Mouse (Mus musculus): ENCODE measurements around the gene Abcc3. TPM values are rescaled to one million over a fixed set of nuclear protein-coding genes. Genes with fewer than 3 reads are reported as not detected.

The Abcc3 gene
- total and polyA plus RNA-seq, 2 experiments from 2014 or later: 1.0 to 4.5 TPM

DNA sequence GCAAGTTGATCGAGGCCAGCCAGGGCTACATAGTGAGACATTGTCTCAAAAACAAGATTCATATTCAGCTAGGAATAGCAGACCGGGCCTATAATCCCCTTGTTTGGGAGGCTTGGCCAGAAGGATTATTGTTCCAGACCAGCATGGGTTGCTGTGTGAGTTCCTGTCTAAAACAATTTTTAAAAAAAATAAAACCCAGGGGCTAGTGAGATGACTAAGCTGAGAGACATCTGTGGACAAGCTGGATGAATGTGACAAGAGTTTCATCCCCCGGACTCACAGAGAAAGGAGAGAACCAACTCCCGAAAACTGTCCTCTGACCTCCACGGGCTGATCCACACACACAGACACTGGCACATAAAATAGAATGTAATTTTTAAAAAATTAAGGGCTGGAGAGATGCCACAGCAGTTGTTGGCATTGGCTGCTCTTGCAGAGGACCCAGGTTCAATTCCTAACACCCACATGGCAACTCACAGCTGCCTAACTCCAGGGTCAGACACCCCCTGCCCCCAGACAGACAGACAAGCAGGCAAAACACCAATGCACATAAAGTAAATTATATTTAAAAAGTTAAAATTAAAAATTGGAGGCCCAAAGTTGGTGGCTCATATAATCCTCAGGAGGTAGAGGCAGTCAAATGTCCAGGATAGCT is 69.4 kb downstream of the Abcc3 start:
- Histone ChIP-seq H3K36me3 (ENCODE audit: insufficient read depth, low read length) (no peaks in the 10 kb centered on the region), H3K4me2 (ENCODE audit: low read depth, low read length) (no peak overlapping the region), H3K27me3 (ENCODE audit: insufficient read depth, low read length) (no peaks in the 10 kb centered on the region), H3K9me3 (ENCODE audit: low read length) (no peaks in the 10 kb centered on the region), H3K4me3 (ENCODE audit: low read length) (no peak overlapping the region), H3K9ac (replicated peaks; ENCODE audit: low read length) (no peak overlapping the region), H3K4me1 (ENCODE audit: insufficient read depth, low read length) (peaks cover 3% of the 10 kb centered on the region; the same call in 1 of the 2 replicates), H3K27ac (no peak overlapping the region)
- ATAC-seq: no peak
- no peak for TF ChIP-seq CTCF (IDR thresholded peaks at IDR 0.05; ENCODE audit: low read depth)
- no peak for DNase-seq (ENCODE audit: low spot score)
- WGBS: 69% methylated on average over 5 of the region's 5 CpGs

DNA sequence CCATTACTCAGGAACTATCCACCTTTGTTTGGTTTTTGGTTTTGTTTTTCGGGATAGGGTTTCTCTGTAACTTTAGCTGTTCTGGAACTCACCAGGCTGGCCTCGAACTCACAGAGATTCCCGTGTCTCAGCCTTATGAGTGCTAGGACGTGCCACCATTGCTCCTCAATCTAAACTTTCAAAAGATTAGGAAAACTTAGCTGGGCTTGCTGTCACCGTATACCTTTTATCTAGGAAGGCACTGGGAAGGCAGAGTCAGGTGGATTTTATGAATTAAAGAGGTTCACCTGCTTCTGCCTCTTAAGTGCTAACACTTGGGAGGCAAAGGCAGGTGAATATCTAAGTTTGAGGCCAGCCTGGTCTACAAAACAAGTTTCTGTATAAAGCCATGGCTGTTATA is 70.2 kb downstream of the Abcc3 start:
- H3K9me3 ChIP-seq (ENCODE audit: low read length): no peaks in the 10 kb centered on the region
- H3K4me2 ChIP-seq (ENCODE audit: low read depth, low read length): peak overlapping the region; percentile 87
- TF ChIP-seq CTCF (IDR thresholded peaks at IDR 0.05; ENCODE audit: low read depth): no peak
- no peaks in the 10 kb centered on the region for H3K27me3 ChIP-seq (ENCODE audit: insufficient read depth, low read length)
- H3K27ac ChIP-seq: peak overlapping the region; percentile 99
- WGBS: 50% methylated on average over 5 of the region's 5 CpGs
- no peaks in the 10 kb centered on the region for H3K36me3 ChIP-seq (ENCODE audit: insufficient read depth, low read length)
- peak overlapping the region; percentile 86 for H3K4me3 ChIP-seq (ENCODE audit: low read length)
- ATAC-seq (no peak), DNase-seq (ENCODE audit: low spot score) (no peak)
- peak overlapping the region; percentile 99 for H3K9ac ChIP-seq (replicated peaks; ENCODE audit: low read length)
- H3K4me1 ChIP-seq (ENCODE audit: insufficient read depth, low read length): peaks cover 8% of the 10 kb centered on the region

DNA sequence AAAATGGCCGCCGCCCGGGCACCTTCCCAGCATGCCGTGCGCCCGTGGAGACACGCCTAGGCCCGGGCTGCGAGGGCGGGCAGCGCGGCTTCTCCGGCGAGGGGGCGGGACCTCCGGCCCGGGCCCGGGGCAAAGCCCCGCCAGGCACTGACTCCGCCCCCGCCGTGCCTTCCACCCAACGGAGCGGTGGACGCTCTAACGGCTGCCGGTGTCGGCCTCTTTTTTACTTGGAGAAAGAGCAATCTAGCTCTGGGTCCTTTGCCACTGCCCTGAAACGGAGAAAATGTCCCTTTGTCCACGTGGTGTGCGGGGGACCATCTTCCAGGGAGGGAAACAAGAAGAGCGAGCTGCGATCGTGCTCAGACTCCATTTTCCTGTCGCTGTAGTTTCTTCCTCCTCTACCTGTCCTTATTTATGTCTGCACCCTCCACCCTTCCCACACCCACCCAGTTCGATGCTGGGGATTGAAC is 70.8 kb downstream of the Abcc3 start, which contains the start of gene Luc7l3:
Luc7l3 (minus strand) TSS at position 58 of the 470 bp plus-strand sequence.
- TF ChIP-seq CTCF (IDR thresholded peaks at IDR 0.05; ENCODE audit: low read depth): no peak
- Histone ChIP-seq H3K4me2 (ENCODE audit: low read depth, low read length) (peak within 1 kb of the TSS; percentile 87), H3K27ac (peak within 1 kb of the TSS; percentile 99), H3K4me3 (ENCODE audit: low read length) (peak within 1 kb of the TSS; percentile 86), H3K4me1 (ENCODE audit: insufficient read depth, low read length) (peaks cover 14% of the 10 kb centered on the region), H3K27me3 (ENCODE audit: insufficient read depth, low read length) (no peaks in the 10 kb centered on the region), H3K9me3 (ENCODE audit: low read length) (no peaks in the 10 kb centered on the region), H3K9ac (replicated peaks; ENCODE audit: low read length) (peak within 1 kb of the TSS; percentile 99), H3K36me3 (ENCODE audit: insufficient read depth, low read length) (no peaks in the 10 kb centered on the region)
- DNase-seq (ENCODE audit: low spot score) (peak; percentile 97), ATAC-seq (peak; percentile 97)
- WGBS: under 1% methylated on average over 36 of the region's 36 CpGs

DNA sequence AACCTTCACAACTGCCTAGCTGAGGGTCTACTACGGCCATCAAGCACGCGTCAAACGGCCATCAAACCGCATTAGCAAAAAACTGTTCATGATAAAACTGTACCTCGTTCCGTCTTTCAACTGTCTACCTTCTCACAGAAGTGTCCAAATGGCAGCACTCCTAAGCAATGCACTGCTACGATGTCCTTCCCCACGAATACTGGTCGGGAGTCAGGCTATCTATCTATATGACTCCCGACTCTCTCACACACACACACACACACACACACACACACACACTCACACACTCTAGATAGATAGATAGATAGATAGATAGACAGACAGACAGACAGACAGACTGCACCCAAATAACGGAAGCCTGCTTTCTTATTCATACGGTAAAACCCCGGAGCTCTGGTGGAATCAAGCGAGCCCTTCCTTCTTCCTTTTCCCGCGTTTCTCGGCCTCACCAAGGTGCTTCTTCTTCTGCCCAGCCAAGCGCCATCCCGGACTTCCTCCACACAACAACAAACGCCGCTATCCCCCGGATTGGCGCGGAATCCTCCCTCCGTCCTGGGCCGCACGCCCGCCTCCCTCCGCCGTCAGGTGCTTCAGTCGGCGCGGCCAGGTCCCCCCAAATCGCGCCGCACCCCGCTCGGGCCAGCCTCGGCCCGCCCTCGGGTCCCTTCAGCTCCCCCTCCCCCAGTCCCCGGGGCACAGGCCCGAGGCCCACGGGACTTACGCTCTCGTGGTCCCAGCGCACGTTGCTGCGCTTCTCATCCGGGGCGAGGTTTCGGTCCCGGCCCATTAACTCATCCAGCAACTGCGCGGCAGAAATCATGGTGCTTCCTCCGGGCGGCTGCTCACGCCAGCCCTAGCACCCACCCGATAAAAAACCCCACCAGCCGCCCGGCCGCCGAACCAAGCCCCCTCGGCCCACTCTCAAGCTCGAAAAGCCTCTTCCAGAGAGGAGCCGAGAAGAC is 71.5 kb downstream of the Abcc3 start:
- DNase-seq (ENCODE audit: low spot score) (peak; percentile 69), ATAC-seq (peak; percentile 86)
- no peaks in the 10 kb centered on the region for H3K9me3 ChIP-seq (ENCODE audit: low read length)
- under 1% methylated on average over 66 of the region's 67 CpGs for WGBS
- no peak for TF ChIP-seq CTCF (IDR thresholded peaks at IDR 0.05; ENCODE audit: low read depth)
- H3K4me3 ChIP-seq (ENCODE audit: low read length): peak overlapping the region; percentile 86
- H3K27ac ChIP-seq: peak overlapping the region; percentile 99
- no peaks in the 10 kb centered on the region for H3K36me3 ChIP-seq (ENCODE audit: insufficient read depth, low read length)
- H3K4me2 ChIP-seq (ENCODE audit: low read depth, low read length): peak overlapping the region; percentile 87
- H3K4me1 ChIP-seq (ENCODE audit: insufficient read depth, low read length): peaks cover 20% of the 10 kb centered on the region
- H3K27me3 ChIP-seq (ENCODE audit: insufficient read depth, low read length): no peaks in the 10 kb centered on the region
- H3K9ac ChIP-seq (replicated peaks; ENCODE audit: low read length): peak overlapping the region; percentile 99

DNA sequence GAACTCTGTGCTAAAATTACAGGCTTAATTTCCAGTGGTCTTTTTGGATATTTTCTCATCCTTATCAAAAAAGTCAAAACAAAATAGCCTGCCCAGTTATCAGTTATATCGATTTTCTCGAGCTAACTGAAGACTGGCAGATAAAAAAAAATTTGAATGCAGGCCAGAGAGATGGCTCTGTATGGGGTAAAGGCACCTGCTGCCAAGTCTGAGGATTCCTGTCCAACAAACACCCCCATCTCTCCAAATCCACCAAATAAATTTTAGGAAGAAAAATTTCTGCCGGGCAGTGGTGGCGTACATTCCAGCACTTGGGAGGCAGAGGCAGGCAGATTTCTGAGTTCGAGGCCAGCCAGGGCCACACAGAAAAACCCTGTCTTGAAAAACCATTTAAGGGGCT is 74.7 kb downstream of the Abcc3 start:
- WGBS: 72% methylated on average over 5 of the region's 5 CpGs
- Histone ChIP-seq H3K27ac (no peak overlapping the region), H3K27me3 (ENCODE audit: insufficient read depth, low read length) (no peaks in the 10 kb centered on the region), H3K4me1 (ENCODE audit: insufficient read depth, low read length) (peaks cover 28% of the 10 kb centered on the region), H3K9me3 (ENCODE audit: low read length) (no peaks in the 10 kb centered on the region), H3K4me3 (ENCODE audit: low read length) (no peak overlapping the region), H3K36me3 (ENCODE audit: insufficient read depth, low read length) (no peaks in the 10 kb centered on the region), H3K9ac (replicated peaks; ENCODE audit: low read length) (no peak overlapping the region), H3K4me2 (ENCODE audit: low read depth, low read length) (no peak overlapping the region)
- TF ChIP-seq CTCF (IDR thresholded peaks at IDR 0.05; ENCODE audit: low read depth): no peak
- no peak for DNase-seq (ENCODE audit: low spot score)
- ATAC-seq: no peak

DNA sequence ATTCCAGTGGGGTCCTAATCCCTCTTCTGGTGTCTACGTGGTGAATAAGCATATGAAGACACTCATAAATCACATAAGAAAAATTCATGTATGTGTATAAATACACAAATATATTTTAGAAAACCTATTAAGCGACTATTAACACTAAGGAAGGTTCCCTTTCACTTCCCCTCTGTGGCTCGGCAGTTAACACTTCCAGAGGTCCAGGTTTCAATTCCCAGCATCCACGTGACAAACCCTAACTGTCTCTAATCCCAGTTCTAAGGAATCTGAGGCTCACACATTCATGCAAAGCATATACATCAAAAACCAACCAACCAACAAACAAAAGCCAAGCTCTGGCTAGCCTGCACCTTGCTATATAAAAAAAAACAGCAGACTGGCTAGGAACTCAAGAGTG is 75.3 kb downstream of the Abcc3 start:
- H3K36me3 ChIP-seq (ENCODE audit: insufficient read depth, low read length): no peaks in the 10 kb centered on the region
- no peaks in the 10 kb centered on the region for H3K9me3 ChIP-seq (ENCODE audit: low read length)
- no peak for DNase-seq (ENCODE audit: low spot score)
- H3K4me1 ChIP-seq (ENCODE audit: insufficient read depth, low read length): peaks cover 28% of the 10 kb centered on the region
- TF ChIP-seq CTCF (IDR thresholded peaks at IDR 0.05; ENCODE audit: low read depth): no peak
- no peak overlapping the region for H3K9ac ChIP-seq (replicated peaks; ENCODE audit: low read length)
- no peak overlapping the region for H3K4me3 ChIP-seq (ENCODE audit: low read length)
- ATAC-seq: no peak
- H3K27me3 ChIP-seq (ENCODE audit: insufficient read depth, low read length): no peaks in the 10 kb centered on the region
- WGBS: 56% methylated on average over 4 of the region's 4 CpGs
- H3K4me2 ChIP-seq (ENCODE audit: low read depth, low read length): no peak overlapping the region
- H3K27ac ChIP-seq: no peak overlapping the region
